Mouse (Mus musculus): Measurements from ENCODE around the gene Asic2.

The Asic2 gene

GRCm38 (mm10) chr11:81426857-81427256, 541.4 kb downstream of the Asic2 start:
- H3K36me3 ChIP-seq (ENCODE audit: control insufficient read depth, insufficient read depth, low read length, poor library complexity, severe bottlenecking), result no peaks in the 10 kb centered on the region
- DNase-seq (ENCODE audit: low read depth, low spot score), result no peak
- H3K27me3 ChIP-seq (ENCODE audit: control insufficient read depth, insufficient read depth, low read length, poor library complexity, severe bottlenecking), result no peaks in the 10 kb centered on the region

- DNase-seq (ENCODE audit: low read depth, low spot score), result no peak
- no peaks in the 10 kb centered on the region for H3K27me3 ChIP-seq (ENCODE audit: control insufficient read depth, insufficient read depth, low read length, poor library complexity, severe bottlenecking)
- no peaks in the 10 kb centered on the region for H3K36me3 ChIP-seq (ENCODE audit: control insufficient read depth, insufficient read depth, low read length, poor library complexity, severe bottlenecking)
Observed at GRCm38 (mm10) chr11:81419112-81419511, 549.1 kb downstream of the Asic2 start.

GRCm38 (mm10) chr11:81418027-81418426, 550.2 kb downstream of the Asic2 start:
- H3K27me3 ChIP-seq (ENCODE audit: control insufficient read depth, insufficient read depth, low read length, poor library complexity, severe bottlenecking), result no peaks in the 10 kb centered on the region
- no peaks in the 10 kb centered on the region for H3K36me3 ChIP-seq (ENCODE audit: control insufficient read depth, insufficient read depth, low read length, poor library complexity, severe bottlenecking)
- no peak for DNase-seq (ENCODE audit: low read depth, low spot score)

GRCm38 (mm10) chr11:81416319-81416718, 551.9 kb downstream of the Asic2 start:
- no peaks in the 10 kb centered on the region for H3K27me3 ChIP-seq (ENCODE audit: control insufficient read depth, insufficient read depth, low read length, poor library complexity, severe bottlenecking)
- no peak for DNase-seq (ENCODE audit: low read depth, low spot score)
- H3K36me3 ChIP-seq (ENCODE audit: control insufficient read depth, insufficient read depth, low read length, poor library complexity, severe bottlenecking), result no peaks in the 10 kb centered on the region

- no peak for DNase-seq (ENCODE audit: low read depth, low spot score)
- Histone ChIP-seq H3K27me3 (ENCODE audit: control insufficient read depth, insufficient read depth, low read length, poor library complexity, severe bottlenecking) (no peaks in the 10 kb centered on the region), H3K36me3 (ENCODE audit: control insufficient read depth, insufficient read depth, low read length, poor library complexity, severe bottlenecking) (no peaks in the 10 kb centered on the region)
Observed at GRCm38 (mm10) chr11:81414596-81414995, 553.7 kb downstream of the Asic2 start.

- DNase-seq (ENCODE audit: low read depth, low spot score), result no peak
- no peaks in the 10 kb centered on the region for H3K27me3 ChIP-seq (ENCODE audit: control insufficient read depth, insufficient read depth, low read length, poor library complexity, severe bottlenecking)
Observed at GRCm38 (mm10) chr11:81411251-81411650, 557.0 kb downstream of the Asic2 start.

GRCm38 (mm10) chr11:81405951-81406350, 562.3 kb downstream of the Asic2 start:
- no peak for DNase-seq (ENCODE audit: low read depth, low spot score)
- no peaks in the 10 kb centered on the region for H3K27me3 ChIP-seq (ENCODE audit: control insufficient read depth, insufficient read depth, low read length, poor library complexity, severe bottlenecking)
- H3K36me3 ChIP-seq (ENCODE audit: control insufficient read depth, insufficient read depth, low read length, poor library complexity, severe bottlenecking), result no peaks in the 10 kb centered on the region

More at GRCm38 (mm10) chr11:81411251-81411650, 557.0 kb downstream of the Asic2 start:
- H3K36me3 ChIP-seq (ENCODE audit: control insufficient read depth, insufficient read depth, low read length, poor library complexity, severe bottlenecking), result no peaks in the 10 kb centered on the region

- Histone ChIP-seq H3K36me3 (ENCODE audit: control insufficient read depth, insufficient read depth, low read length, poor library complexity, severe bottlenecking) (no peaks in the 10 kb centered on the region), H3K27me3 (ENCODE audit: control insufficient read depth, insufficient read depth, low read length, poor library complexity, severe bottlenecking) (no peaks in the 10 kb centered on the region)
- no peak for DNase-seq (ENCODE audit: low read depth, low spot score)
Observed at GRCm38 (mm10) chr11:81402263-81402662, 566.0 kb downstream of the Asic2 start.

GRCm38 (mm10) chr11:81392855-81393254, 575.4 kb downstream of the Asic2 start:
- DNase-seq (ENCODE audit: low read depth, low spot score), result no peak
- Histone ChIP-seq H3K36me3 (ENCODE audit: control insufficient read depth, insufficient read depth, low read length, poor library complexity, severe bottlenecking) (no peaks in the 10 kb centered on the region), H3K27me3 (ENCODE audit: control insufficient read depth, insufficient read depth, low read length, poor library complexity, severe bottlenecking) (no peaks in the 10 kb centered on the region)

GRCm38 (mm10) chr11:81386185-81386584, 582.1 kb downstream of the Asic2 start:
- Histone ChIP-seq H3K36me3 (ENCODE audit: control insufficient read depth, insufficient read depth, low read length, poor library complexity, severe bottlenecking) (no peaks in the 10 kb centered on the region), H3K27me3 (ENCODE audit: control insufficient read depth, insufficient read depth, low read length, poor library complexity, severe bottlenecking) (no peaks in the 10 kb centered on the region)
- no peak for DNase-seq (ENCODE audit: low read depth, low spot score)

GRCm38 (mm10) chr11:81385547-81385946, 582.7 kb downstream of the Asic2 start:
- Histone ChIP-seq H3K36me3 (ENCODE audit: control insufficient read depth, insufficient read depth, low read length, poor library complexity, severe bottlenecking) (no peaks in the 10 kb centered on the region), H3K27me3 (ENCODE audit: control insufficient read depth, insufficient read depth, low read length, poor library complexity, severe bottlenecking) (no peaks in the 10 kb centered on the region)
- no peak for DNase-seq (ENCODE audit: low read depth, low spot score)

GRCm38 (mm10) chr11:81374841-81375240, 593.4 kb downstream of the Asic2 start:
- DNase-seq (ENCODE audit: low read depth, low spot score), result peak; percentile 19
- H3K27me3 ChIP-seq (ENCODE audit: control insufficient read depth, insufficient read depth, low read length, poor library complexity, severe bottlenecking), result no peaks in the 10 kb centered on the region
- H3K36me3 ChIP-seq (ENCODE audit: control insufficient read depth, insufficient read depth, low read length, poor library complexity, severe bottlenecking), result no peaks in the 10 kb centered on the region

GRCm38 (mm10) chr11:81374003-81374710, 594.1 kb downstream of the Asic2 start:
- H3K36me3 ChIP-seq (ENCODE audit: control insufficient read depth, insufficient read depth, low read length, poor library complexity, severe bottlenecking), result no peaks in the 10 kb centered on the region
- no peaks in the 10 kb centered on the region for H3K27me3 ChIP-seq (ENCODE audit: control insufficient read depth, insufficient read depth, low read length, poor library complexity, severe bottlenecking)
- no peak for DNase-seq (ENCODE audit: low read depth, low spot score)

- H3K27me3 ChIP-seq (ENCODE audit: control insufficient read depth, insufficient read depth, low read length, poor library complexity, severe bottlenecking), result no peaks in the 10 kb centered on the region
- no peak for DNase-seq (ENCODE audit: low read depth, low spot score)
- no peaks in the 10 kb centered on the region for H3K36me3 ChIP-seq (ENCODE audit: control insufficient read depth, insufficient read depth, low read length, poor library complexity, severe bottlenecking)
Observed at GRCm38 (mm10) chr11:81371545-81371944, 596.7 kb downstream of the Asic2 start.

- H3K27me3 ChIP-seq (ENCODE audit: control insufficient read depth, insufficient read depth, low read length, poor library complexity, severe bottlenecking), result no peaks in the 10 kb centered on the region
- no peaks in the 10 kb centered on the region for H3K36me3 ChIP-seq (ENCODE audit: control insufficient read depth, insufficient read depth, low read length, poor library complexity, severe bottlenecking)
- DNase-seq (ENCODE audit: low read depth, low spot score), result no peak
Observed at GRCm38 (mm10) chr11:81370426-81370810, 597.8 kb downstream of the Asic2 start.

Measured in splenic B cell, adult 2 months (primary cell).